Mouse (Mus musculus) ES-Bruce4 (cell line): Measurements from ENCODE around the gene Trhr2. TPM values are rescaled to one million over a fixed set of nuclear protein-coding genes. Genes with fewer than 3 reads are reported as not detected.
"Not testable (repeated sequence)": the region's sequence is repeated elsewhere in the genome, so short reads cannot be mapped to it uniquely, and the experiment has no call there.

Source experiments
- H3K27ac ChIP-seq: 2 replicates; pipeline ENCODE4 v1.5.1; 2012; ENCODE audit warnings: low read length, inconsistent platforms; ENCODE audit not compliant: insufficient read depth
- H3K27me3 ChIP-seq: 2 replicates; pipeline ENCODE4 v1.6.1; 2012; ENCODE audit warnings: mild to moderate bottlenecking, low read length, inconsistent platforms; ENCODE audit not compliant: control insufficient read depth, poor library complexity, insufficient read depth, severe bottlenecking
- H3K36me3 ChIP-seq: 2 replicates; pipeline ENCODE4 v1.6.1; 2012; ENCODE audit warnings: inconsistent platforms, mild to moderate bottlenecking, low read length, moderate library complexity; ENCODE audit not compliant: control insufficient read depth, poor library complexity, insufficient read depth, severe bottlenecking
- H3K4me1 ChIP-seq: one replicate; pipeline ENCODE4 v1.8.1; 2011; ENCODE audit warnings: low read length; ENCODE audit not compliant: control insufficient read depth, insufficient read depth
- H3K4me3 ChIP-seq: 2 replicates; pipeline ENCODE4 v1.5.1; 2011; ENCODE audit warnings: low read depth, mild to moderate bottlenecking, low read length
- H3K9ac ChIP-seq: 2 replicates; pipeline ENCODE4 v1.6.1; 2012; ENCODE audit warnings: low read depth, mild to moderate bottlenecking, inconsistent platforms; ENCODE audit not compliant: poor library complexity, severe bottlenecking
- H3K9me3 ChIP-seq: replicated peaks from 2 replicates; pipeline ENCODE4 v1.6.1; 2012; ENCODE audit warnings: mild to moderate bottlenecking, low read length, inconsistent platforms; ENCODE audit not compliant: control insufficient read depth, poor library complexity, insufficient read depth, severe bottlenecking
- CTCF ChIP-seq: IDR thresholded peaks from one replicate; pipeline ENCODE4 v1.8.1; 2011; ENCODE audit warnings: low read depth, low read length
- EP300 ChIP-seq: IDR thresholded peaks from 2 replicates; pipeline ENCODE4 v1.6.1; 2011; ENCODE audit warnings: low read depth, low read length; ENCODE audit not compliant: insufficient read depth
- POLR2A ChIP-seq: IDR thresholded peaks from one replicate; pipeline ENCODE4 v1.8.1; 2011; ENCODE audit warnings: low read length; ENCODE audit not compliant: insufficient read depth
- polyA plus RNA-seq: library from polyadenylated mRNA; stranded (reverse); fragments of >200 nt; gene quantifications from 2 replicates; pipeline ENCODE4 v1.2.4, GENCODE M21; 2011; ENCODE audit warnings: low read depth; ENCODE audit not compliant: missing spikeins, insufficient read depth, insufficient read length

The Trhr2 gene
- polyA plus RNA-seq, 1 experiment, result not detected

DNA sequence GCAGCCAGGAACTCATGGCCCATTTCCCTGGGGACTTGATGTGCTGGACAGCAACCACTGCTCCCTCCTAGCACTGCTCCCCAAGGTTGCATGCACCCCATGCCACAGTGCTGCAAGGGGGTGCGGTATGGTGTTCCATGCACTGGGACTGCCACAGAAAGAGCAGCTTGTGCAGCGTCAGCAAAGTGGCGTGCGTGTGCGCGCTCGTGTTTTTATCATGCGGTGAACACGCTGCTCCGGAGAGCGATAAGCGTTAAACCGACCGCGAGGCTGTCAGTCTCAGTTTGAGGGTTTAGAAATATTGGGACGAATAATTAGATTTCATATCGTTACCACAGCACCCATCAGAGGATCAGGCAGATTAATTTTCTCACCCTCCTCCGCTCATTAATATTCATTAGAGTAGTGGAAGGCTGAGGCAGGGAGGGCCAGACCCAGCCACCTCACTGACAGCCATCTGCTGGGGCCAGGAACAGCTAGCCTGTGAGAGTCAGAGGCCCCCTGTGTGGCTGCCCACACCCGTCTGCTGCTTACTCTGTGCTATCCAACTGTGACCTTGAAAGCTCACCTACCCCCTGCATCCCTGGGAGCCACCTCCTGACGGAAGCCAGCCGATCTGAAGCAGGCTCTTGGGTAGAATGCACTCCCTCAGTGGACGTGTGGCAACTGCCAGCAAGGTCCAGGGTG, 30.9 kb downstream of the Trhr2 start:
- no peak overlapping the region for H3K27ac ChIP-seq
- H3K9me3 ChIP-seq, result no peaks in the 10 kb centered on the region
- TF ChIP-seq CTCF (no peak), EP300 (no peak), POLR2A (no peak)
- H3K9ac ChIP-seq, result no peak overlapping the region
- H3K36me3 ChIP-seq, result no peaks in the 10 kb centered on the region
- H3K4me3 ChIP-seq, result no peak overlapping the region
- no peaks in the 10 kb centered on the region for H3K27me3 ChIP-seq
- peaks cover 4% of the 10 kb centered on the region for H3K4me1 ChIP-seq

DNA sequence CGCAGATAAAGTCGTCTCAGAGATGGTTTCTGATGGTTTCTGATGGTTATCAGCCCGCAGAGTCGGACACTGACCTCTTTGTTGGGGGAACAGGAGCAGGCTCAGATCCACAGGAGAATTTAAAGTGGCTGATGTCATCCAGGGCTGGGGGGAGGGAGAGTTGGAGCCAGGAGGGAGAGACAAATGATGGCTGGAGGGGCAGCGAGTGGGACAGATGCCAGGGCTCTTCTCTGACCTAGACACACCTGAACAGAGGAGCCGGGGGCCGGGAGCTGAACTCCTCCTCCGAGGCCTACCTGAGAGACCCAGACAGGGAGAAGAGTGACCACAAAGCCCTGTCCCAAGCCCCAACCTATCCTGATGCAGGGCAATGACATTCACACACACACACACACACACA, 31.5 kb downstream of the Trhr2 start:
- H3K4me1 ChIP-seq, result peaks cover 4% of the 10 kb centered on the region
- H3K4me3 ChIP-seq, result no peak overlapping the region
- no peak overlapping the region for H3K27ac ChIP-seq
- H3K27me3 ChIP-seq, result no peaks in the 10 kb centered on the region
- H3K9ac ChIP-seq, result no peak overlapping the region
- H3K36me3 ChIP-seq, result no peaks in the 10 kb centered on the region
- TF ChIP-seq CTCF (no peak), POLR2A (no peak), EP300 (no peak)
- H3K9me3 ChIP-seq, result no peaks in the 10 kb centered on the region

GRCm38 (mm10) chr8:122326114-122326542, 34.4 kb downstream of the Trhr2 start:
- Histone ChIP-seq H3K27ac (no peak overlapping the region), H3K4me3 (no peak overlapping the region), H3K27me3 (no peaks in the 10 kb centered on the region), H3K4me1 (peaks cover 7% of the 10 kb centered on the region), H3K36me3 (no peaks in the 10 kb centered on the region), H3K9me3 (no peaks in the 10 kb centered on the region), H3K9ac (no peak overlapping the region)
- TF ChIP-seq POLR2A (no peak), CTCF (no peak), EP300 (no peak)

DNA sequence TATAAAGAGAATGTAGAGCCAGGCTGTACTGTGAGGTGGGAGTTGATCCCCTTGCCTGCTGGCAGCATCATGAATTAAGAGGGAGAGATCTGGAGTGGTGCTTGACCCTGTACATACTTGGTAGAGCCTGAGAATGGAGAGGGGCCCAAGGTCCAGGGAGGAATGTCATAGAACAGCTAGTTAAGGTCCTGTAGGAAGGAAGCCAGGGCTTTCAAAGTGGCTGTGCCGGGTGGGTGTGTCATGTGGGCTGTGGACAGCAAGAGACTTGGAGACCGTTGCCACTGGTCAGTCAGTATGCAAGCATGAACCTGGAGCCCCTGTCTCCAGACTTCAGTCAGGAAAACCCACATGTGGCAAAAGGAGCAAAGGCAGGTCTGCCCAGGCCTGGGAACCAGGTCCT, 35.4 kb downstream of the Trhr2 start:
- no peak overlapping the region for H3K4me3 ChIP-seq
- H3K27ac ChIP-seq, result no peak overlapping the region
- H3K27me3 ChIP-seq, result no peaks in the 10 kb centered on the region
- H3K9me3 ChIP-seq, result no peaks in the 10 kb centered on the region
- TF ChIP-seq CTCF (no peak), POLR2A (no peak), EP300 (no peak)
- no peaks in the 10 kb centered on the region for H3K36me3 ChIP-seq
- no peak overlapping the region for H3K9ac ChIP-seq
- H3K4me1 ChIP-seq, result peaks cover 11% of the 10 kb centered on the region

GRCm38 (mm10) chr8:122323951-122324402, 36.6 kb downstream of the Trhr2 start:
- not testable (repeated sequence) for H3K36me3 ChIP-seq, H3K27ac ChIP-seq, H3K4me3 ChIP-seq, H3K9me3 ChIP-seq, H3K27me3 ChIP-seq
- peak; percentile 19 for TF ChIP-seq POLR2A
- Histone ChIP-seq H3K4me1 (peaks cover 13% of the 10 kb centered on the region), H3K9ac (peak overlapping the region; percentile 24; the same call in 1 of the 2 replicates)

DNA sequence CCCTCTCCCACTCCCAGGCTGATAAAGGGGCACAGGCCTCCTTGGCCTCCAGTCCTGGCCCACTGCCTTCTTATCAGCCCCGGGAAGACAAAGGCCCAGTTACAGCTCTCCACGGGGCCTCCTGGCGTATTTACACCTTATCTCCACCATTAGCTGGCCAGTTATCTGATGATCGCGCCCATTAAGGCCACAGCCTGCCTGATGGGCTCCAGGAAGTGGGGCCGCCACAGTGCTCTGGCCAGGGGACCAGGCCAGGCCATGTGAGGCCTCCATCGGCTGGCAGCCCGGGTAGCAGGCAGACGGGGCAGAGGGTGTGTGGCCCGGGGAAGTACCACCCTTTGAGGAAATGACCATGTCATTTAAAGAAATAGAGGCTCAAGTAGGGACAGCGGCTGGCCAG, 37.8 kb downstream of the Trhr2 start:
- TF ChIP-seq POLR2A (no peak), EP300 (no peak), CTCF (no peak)
- Histone ChIP-seq H3K36me3 (no peaks in the 10 kb centered on the region), H3K4me3 (no peak overlapping the region), H3K9ac (no peak overlapping the region), H3K27ac (no peak overlapping the region), H3K4me1 (peaks cover 16% of the 10 kb centered on the region), H3K27me3 (no peaks in the 10 kb centered on the region), H3K9me3 (no peaks in the 10 kb centered on the region)
